Mouse (Mus musculus) megakaryocyte, adult 5-6 weeks (primary cell): ENCODE data around the gene Mfsd4b1. TPM values are rescaled to one million over a fixed set of nuclear protein-coding genes. Genes with fewer than 3 reads are reported as not detected.

Experiments used
- ATAC-seq: 2 replicates; pipeline ENCODE4 v1.8.0; 2016; ENCODE audit warnings: mild to moderate bottlenecking, inconsistent platforms; ENCODE audit not compliant: poor library complexity, severe bottlenecking
- total RNA-seq, 2 experiments: library from RNA; stranded (forward) in 1 of 2; stranded (reverse) in 1 of 2; fragments of 153-499, 151-499 nt in 1 of 2; fragments of 221-1000, 200-1000 nt in 1 of 2; gene quantifications; 2 replicates each; pipeline versions ENCODE4 v1.2.3 to v1.2.4; 2015 to 2017

Gene Mfsd4b1
- total RNA-seq (2015): not detected in 2 replicates
- not detected in 2 replicates for total RNA-seq (2017)

DNA sequence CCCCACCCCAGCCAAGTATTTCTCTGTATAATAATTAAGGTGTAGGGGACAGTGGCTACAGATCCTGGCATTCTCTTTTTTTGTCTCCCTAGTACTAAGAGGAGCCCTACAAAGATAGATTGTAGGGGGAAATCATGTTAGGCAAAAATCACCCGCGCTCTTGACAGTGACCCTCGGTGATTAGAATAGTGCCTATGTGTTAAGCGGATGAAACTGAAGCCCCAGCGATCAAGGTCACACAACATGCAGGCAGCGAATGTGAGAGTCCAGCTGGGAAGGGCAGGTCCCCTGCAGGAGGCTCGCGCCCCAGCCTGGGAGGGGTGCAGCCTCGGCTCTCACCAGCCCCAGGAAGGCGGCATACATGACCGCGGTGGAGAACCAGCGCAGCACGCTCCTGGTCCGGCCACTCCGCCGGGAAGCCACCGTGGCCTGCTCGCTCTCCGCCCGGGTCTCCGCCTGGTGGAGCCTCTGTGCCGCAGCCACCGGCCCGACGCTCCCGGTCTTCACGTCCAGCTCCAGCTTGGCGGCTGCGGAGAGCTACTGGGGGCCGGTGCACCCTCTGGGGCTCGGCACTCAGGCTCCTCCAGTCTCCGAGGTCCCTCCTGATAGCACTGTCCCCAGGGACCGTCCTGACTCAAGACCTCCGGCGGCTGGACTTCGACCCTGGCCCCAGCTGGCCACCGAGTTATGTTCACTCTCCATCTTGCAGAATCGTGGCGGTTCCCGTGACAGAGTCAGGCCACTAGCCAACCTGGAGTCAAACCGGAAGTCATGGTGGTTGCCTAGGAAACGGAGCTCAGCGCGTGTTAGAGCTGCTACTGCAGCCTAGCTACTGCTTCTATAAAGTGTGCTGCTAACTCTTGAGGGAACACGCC is at the start of gene Mfsd4b1:
Mfsd4b1 (minus strand) TSS at position 715 of the 875 bp plus-strand sequence.
- ATAC-seq: peak; percentile 86

GRCm38 (mm10) chr10:40073608-40074007 is 48.5 kb upstream of the Mfsd4b1 start:
- peak; percentile 61 for ATAC-seq

DNA sequence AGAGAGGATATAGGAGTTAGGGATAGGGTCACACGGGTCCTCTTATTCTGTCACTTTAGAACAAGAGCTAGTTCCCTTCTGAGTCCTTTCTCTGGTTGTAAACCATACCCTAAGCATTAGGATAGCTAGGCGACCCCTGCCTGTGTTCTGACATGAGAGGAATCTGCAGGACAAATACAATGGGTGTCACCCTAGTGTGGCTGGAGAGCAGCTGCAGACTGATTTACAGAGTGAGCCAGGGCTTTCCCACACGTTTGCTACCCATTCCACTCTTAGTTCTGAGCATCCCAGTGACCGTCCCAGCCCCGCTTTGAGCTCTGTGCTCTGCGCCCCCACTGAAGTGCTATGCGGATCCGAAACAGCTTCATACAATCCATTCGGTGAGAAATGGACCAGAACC is 45.6 kb upstream of the Mfsd4b1 start:
- no peak for ATAC-seq

- ATAC-seq: no peak
Observed at GRCm38 (mm10) chr10:40069270-40069669, 44.2 kb upstream of the Mfsd4b1 start.

GRCm38 (mm10) chr10:40068595-40068994 is 43.5 kb upstream of the Mfsd4b1 start:
- ATAC-seq: peak; percentile 64

DNA sequence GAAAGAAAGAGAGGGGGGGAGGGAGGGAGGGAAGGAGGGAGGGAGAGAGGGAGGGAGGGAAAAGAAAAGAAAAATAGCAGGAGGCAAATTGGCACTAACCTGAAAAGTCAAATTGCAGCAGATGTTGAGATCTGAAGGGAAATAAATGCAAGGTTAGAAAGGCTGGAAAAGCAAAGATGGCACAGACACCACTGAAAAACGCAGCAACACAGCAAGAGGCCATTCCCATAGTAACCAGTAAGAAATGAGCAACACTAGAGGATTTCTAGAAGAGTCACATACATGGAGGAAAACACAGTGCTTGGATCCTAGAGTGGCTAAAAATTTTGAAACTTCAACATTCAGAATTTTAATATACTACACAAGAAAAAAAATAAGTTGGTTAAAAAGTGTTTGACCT is 42.5 kb upstream of the Mfsd4b1 start:
- no peak for ATAC-seq

- no peak for ATAC-seq
Observed at GRCm38 (mm10) chr10:40067071-40067470, 42.0 kb upstream of the Mfsd4b1 start.

- no peak for ATAC-seq
Observed at GRCm38 (mm10) chr10:40065357-40065756, 40.3 kb upstream of the Mfsd4b1 start.

DNA sequence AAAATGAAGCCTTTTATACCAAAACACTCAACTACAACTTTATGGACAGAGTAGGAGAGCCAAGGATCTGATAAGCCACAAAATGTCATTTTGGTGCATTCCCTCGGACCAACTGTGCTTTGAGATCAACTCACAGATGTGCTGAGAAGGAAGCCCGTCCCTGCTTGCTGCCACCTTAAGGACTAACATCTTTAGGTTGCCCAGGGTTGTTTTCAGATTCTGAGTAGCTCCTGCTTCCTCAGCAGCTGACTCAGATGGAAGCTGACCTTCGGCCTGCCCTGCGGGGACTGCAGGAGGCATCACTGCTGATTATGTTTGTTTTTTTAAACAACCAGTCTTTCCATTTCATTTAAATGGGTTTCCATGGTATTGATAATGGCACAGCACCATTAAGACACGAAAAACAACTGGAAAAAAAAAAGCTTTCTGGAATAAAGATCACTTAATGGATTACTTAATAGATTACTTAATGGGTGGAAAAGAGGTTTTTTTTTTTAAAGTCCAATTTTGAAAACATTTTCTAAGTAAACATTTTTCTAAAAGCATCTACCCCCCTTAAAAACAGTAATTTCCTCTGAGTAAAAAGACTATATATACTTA is 38.3 kb upstream of the Mfsd4b1 start:
- ATAC-seq: no peak

GRCm38 (mm10) chr10:40062812-40063211 is 37.7 kb upstream of the Mfsd4b1 start:
- no peak for ATAC-seq

GRCm38 (mm10) chr10:40061926-40062325 is 36.9 kb upstream of the Mfsd4b1 start:
- no peak for ATAC-seq

- ATAC-seq: no peak
Observed at GRCm38 (mm10) chr10:40058786-40059120, 33.7 kb upstream of the Mfsd4b1 start.

- no peak for ATAC-seq
Observed at GRCm38 (mm10) chr10:40058062-40058785, 33.2 kb upstream of the Mfsd4b1 start.

DNA sequence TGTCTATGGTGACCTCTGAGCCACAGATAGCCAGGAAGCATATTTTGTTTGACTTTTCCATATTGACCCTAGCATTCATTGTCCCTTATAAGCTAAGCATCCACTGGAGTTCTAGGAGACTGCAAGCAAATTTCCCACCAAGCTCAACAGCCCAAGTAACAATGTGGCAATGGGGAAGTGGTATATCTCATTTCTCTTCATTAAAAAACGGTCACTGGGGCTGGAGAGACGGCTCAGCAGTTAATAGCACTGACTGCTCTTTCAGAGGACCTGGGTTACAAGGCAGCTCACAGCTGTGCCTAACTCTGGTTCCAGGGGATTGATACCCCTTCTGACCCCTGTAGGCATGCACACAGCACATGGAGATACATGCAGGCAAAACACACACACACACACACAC is 32.5 kb upstream of the Mfsd4b1 start:
- ATAC-seq: peak; percentile 49; the same call in 1 of the 2 replicates

DNA sequence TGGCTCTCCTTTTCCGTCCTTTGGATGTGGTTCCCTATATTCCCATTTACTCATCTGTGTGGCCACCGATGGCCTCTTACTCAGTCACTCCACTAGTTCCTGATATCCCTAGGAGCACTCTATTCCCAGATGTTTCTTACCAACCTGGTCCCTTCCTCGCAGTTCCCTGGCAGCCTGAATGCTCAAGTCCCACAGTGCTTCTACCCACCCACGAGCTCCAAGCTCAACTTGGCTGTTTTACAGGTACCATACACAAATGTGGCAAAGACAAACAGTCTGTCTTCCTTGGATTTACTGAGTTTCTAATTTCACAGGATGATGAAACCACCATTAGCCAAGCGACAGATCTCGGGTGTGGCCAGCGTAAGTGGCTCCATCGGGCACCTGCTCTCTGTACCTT is 29.4 kb upstream of the Mfsd4b1 start:
- ATAC-seq: no peak

DNA sequence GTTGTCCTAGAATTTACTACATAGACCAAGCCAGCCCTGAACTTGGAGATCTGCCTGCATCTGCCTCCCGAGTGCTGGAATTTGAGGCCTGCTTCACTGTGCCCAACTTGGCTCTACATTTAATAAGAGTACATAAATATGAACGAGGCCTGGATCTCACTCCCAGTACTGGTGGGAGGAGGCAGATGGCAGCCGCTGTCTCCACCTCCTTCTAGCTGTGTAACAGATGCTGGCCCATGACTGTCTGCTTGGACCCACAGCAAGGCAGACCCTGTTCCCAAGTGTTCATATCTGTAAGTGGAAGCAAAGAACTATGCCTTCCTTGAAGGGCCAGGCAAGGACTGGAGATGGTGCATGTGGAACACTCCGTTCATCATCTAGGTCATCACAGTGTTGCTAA is 28.8 kb upstream of the Mfsd4b1 start:
- ATAC-seq: no peak

- ATAC-seq: peak; percentile 69
Observed at GRCm38 (mm10) chr10:40053257-40053895, 28.3 kb upstream of the Mfsd4b1 start.

GRCm38 (mm10) chr10:40051997-40052396 is 26.9 kb upstream of the Mfsd4b1 start:
- no peak for ATAC-seq

DNA sequence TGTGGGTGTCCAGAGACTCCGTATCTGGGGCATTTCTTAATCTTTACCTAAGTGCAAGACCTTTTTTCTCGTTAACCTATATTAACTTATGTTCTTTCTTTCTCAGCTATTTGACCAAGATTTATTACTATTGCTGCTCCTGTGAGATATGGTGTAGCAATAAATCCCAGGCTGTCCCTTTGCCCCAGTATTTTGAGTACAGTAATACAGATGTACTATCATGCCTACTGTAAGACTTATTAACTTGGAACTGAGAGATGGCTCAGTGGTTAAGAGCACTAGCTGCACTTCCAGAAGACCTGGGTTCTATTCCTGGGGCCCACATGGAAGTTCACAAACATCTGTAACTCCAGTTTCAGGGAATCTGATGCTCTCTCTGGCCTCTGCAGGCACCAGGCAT is 25.7 kb upstream of the Mfsd4b1 start:
- ATAC-seq: no peak

GRCm38 (mm10) chr10:40041339-40041738 is 16.3 kb upstream of the Mfsd4b1 start:
- no peak for ATAC-seq
